Mouse (Mus musculus) CH12.LX (cell line): ENCODE measurements at regions not wholly inside any gene's neighbourhood (a gene's known extent, or its start where the extent isn't known, plus 50 kb on each side); places are given as distances from the start of the nearest gene placed in this dataset.

Experiments
- DNase-seq: peaks from one replicate; pipeline ENCODE4 v3.0.0-alpha.2; 2013; ENCODE audit errors: extremely low read depth
- H3K27ac ChIP-seq: 2 replicates; pipeline ENCODE4 v1.5.1; 2012; ENCODE audit warnings: low read depth, mild to moderate bottlenecking, control low read depth, moderate library complexity; ENCODE audit not compliant: insufficient read depth
- H3K27me3 ChIP-seq: replicated peaks from 2 replicates; pipeline ENCODE3; 2012; ENCODE audit warnings: inconsistent platforms
- H3K36me3 ChIP-seq, 2 experiments: replicated peaks in 1 of 2; 2 replicates each; pipeline versions ENCODE3 to v1.6.1; 2012; ENCODE audit warnings: inconsistent platforms in 1 of 2, low read length in 1 of 2, mild to moderate bottlenecking in 1 of 2, mixed read lengths in 1 of 2, moderate library complexity in 1 of 2; ENCODE audit not compliant: control insufficient read depth in 1 of 2, insufficient read depth in 1 of 2
- H3K4me1 ChIP-seq, 2 experiments: 2 replicates each; pipeline ENCODE4 v1.6.1; 2012; ENCODE audit warnings: inconsistent platforms in 1 of 2, moderate library complexity in 1 of 2; ENCODE audit not compliant: insufficient read depth in 2 of 2, control insufficient read depth in 1 of 2
- H3K4me2 ChIP-seq: 2 replicates; pipeline ENCODE4 v1.6.1; 2012; ENCODE audit warnings: low read depth, mild to moderate bottlenecking, control low read depth; ENCODE audit not compliant: poor library complexity, insufficient read depth, severe bottlenecking
- H3K4me3 ChIP-seq, 3 experiments: fragments of 150-350 bp in 1 of 3; sonication (generic) in 1 of 3; replicated peaks in 1 of 3; 2 replicates each; pipeline versions ENCODE3 to v1.5.1; 2011 to 2012; ENCODE audit warnings: low read depth in 2 of 3, low read length in 2 of 3, mild to moderate bottlenecking in 2 of 3, moderate library complexity in 2 of 3, control low read depth in 1 of 3, improper control_type of control experiment in 1 of 3, inconsistent platforms in 1 of 3, mixed read lengths in 1 of 3; ENCODE audit not compliant: poor library complexity in 1 of 3
- H3K79me2 ChIP-seq: replicated peaks from 2 replicates; pipeline ENCODE4 v1.6.1; 2012; ENCODE audit warnings: mild to moderate bottlenecking, moderate library complexity; ENCODE audit not compliant: control insufficient read depth, poor library complexity, insufficient read depth, severe bottlenecking; ENCODE audit errors: extremely low read depth
- H3K9ac ChIP-seq: 2 replicates; pipeline ENCODE4 v1.6.1; 2012; ENCODE audit warnings: low read depth, mild to moderate bottlenecking, control low read depth, moderate library complexity; ENCODE audit not compliant: insufficient read depth
- H3K9me3 ChIP-seq: replicated peaks from 2 replicates; pipeline ENCODE3; 2012; ENCODE audit warnings: low read length, inconsistent platforms, mixed read lengths
- CHD2 ChIP-seq: IDR thresholded peaks from 2 replicates; pipeline ENCODE4 v1.6.1; 2011; ENCODE audit warnings: low read length, improper control_type of control experiment
- E2F4 ChIP-seq: IDR thresholded peaks from 2 replicates; pipeline ENCODE4 v1.6.1; 2011; ENCODE audit warnings: low read depth, low read length, improper control_type of control experiment; ENCODE audit not compliant: insufficient replicate concordance
- ELF1 ChIP-seq: IDR thresholded peaks from 2 replicates; pipeline ENCODE4 v1.6.1; 2014; ENCODE audit warnings: low read depth, mild to moderate bottlenecking, inconsistent platforms, low read length, improper control_type of control experiment
- ETS1 ChIP-seq: conservative IDR thresholded peaks from 2 replicates; pipeline ENCODE4 v1.6.1; 2012; ENCODE audit warnings: low read depth, mild to moderate bottlenecking, inconsistent platforms, low read length, improper control_type of control experiment, moderate library complexity
- JUN ChIP-seq: IDR thresholded peaks from 2 replicates; pipeline ENCODE4 v1.6.1; 2011; ENCODE audit warnings: low read depth, mild to moderate bottlenecking, low read length, improper control_type of control experiment, moderate library complexity; ENCODE audit not compliant: insufficient read depth
- JUND ChIP-seq: conservative IDR thresholded peaks from 2 replicates; pipeline ENCODE4 v1.6.1; 2011; ENCODE audit warnings: low read depth, low read length, improper control_type of control experiment
- KAT2A ChIP-seq: IDR thresholded peaks from 2 replicates; pipeline ENCODE4 v1.6.1; 2012; ENCODE audit warnings: low read length, improper control_type of control experiment, inconsistent platforms; ENCODE audit not compliant: insufficient replicate concordance
- MXI1 ChIP-seq: IDR thresholded peaks from 2 replicates; pipeline ENCODE4 v1.6.1; 2011; ENCODE audit warnings: mild to moderate bottlenecking, low read depth, low read length, improper control_type of control experiment
- MYC ChIP-seq: IDR thresholded peaks from 2 replicates; pipeline ENCODE4 v1.6.1; 2011; ENCODE audit warnings: low read depth, mild to moderate bottlenecking, improper control_type of control experiment, low read length
- PAX5 ChIP-seq: IDR thresholded peaks from 2 replicates; pipeline ENCODE4 v1.6.1; 2012; ENCODE audit warnings: low read length, inconsistent platforms, mixed read lengths
- POLR2A ChIP-seq: IDR thresholded peaks from 2 replicates; pipeline ENCODE4 v1.6.1; 2011; ENCODE audit warnings: low read depth, mild to moderate bottlenecking, improper control_type of control experiment, low read length
- POLR2AphosphoS2 ChIP-seq: IDR thresholded peaks from 2 replicates; pipeline ENCODE4 v1.6.1; 2011; ENCODE audit warnings: low read depth, low read length, improper control_type of control experiment
- RAD21 ChIP-seq: IDR thresholded peaks from 2 replicates; pipeline ENCODE4 v1.6.1; 2011; ENCODE audit warnings: low read depth, mild to moderate bottlenecking, low read length, improper control_type of control experiment, moderate library complexity
- TBP ChIP-seq: conservative IDR thresholded peaks from 2 replicates; pipeline ENCODE4 v1.6.1; 2011; ENCODE audit warnings: low read depth, low read length, improper control_type of control experiment
- UBTF ChIP-seq: IDR thresholded peaks from 2 replicates; pipeline ENCODE4 v1.6.1; 2012; ENCODE audit warnings: low read depth, mild to moderate bottlenecking, inconsistent platforms, low read length, improper control_type of control experiment, moderate library complexity
- USF2 ChIP-seq: conservative IDR thresholded peaks from 2 replicates; pipeline ENCODE4 v1.6.1; 2011; ENCODE audit warnings: low read depth, low read length, improper control_type of control experiment
- ZC3H11A ChIP-seq: IDR thresholded peaks from 2 replicates; pipeline ENCODE4 v1.6.1; 2012; ENCODE audit warnings: low read depth, mild to moderate bottlenecking, inconsistent platforms, low read length, improper control_type of control experiment
- ZNF384 ChIP-seq: IDR thresholded peaks from 2 replicates; pipeline ENCODE4 v1.6.1; 2012; ENCODE audit warnings: low read depth, low read length, improper control_type of control experiment, inconsistent platforms
- dilution Hi-C: fragments of 300-500 bp; cut with MboI; formaldehyde crosslinking; loops from 2 replicates; pipeline ENCODE4 v1.14.3; 2020; ENCODE audit warnings: low sequenced_read_pairs; ENCODE audit not compliant: extremely low pct_unique_long_range_greater_than_20kb, extremely low pct_ligation_motif_present
- in situ Hi-C: fragments of 300-500 bp; cut with MboI; formaldehyde crosslinking; loops from 3 replicates; pipeline ENCODE4 v1.14.3; 2019; ENCODE audit warnings: low sequenced_read_pairs, low pct_ligation_motif_present, low pct_unique_long_range_greater_than_20kb, mixed read lengths

DNA sequence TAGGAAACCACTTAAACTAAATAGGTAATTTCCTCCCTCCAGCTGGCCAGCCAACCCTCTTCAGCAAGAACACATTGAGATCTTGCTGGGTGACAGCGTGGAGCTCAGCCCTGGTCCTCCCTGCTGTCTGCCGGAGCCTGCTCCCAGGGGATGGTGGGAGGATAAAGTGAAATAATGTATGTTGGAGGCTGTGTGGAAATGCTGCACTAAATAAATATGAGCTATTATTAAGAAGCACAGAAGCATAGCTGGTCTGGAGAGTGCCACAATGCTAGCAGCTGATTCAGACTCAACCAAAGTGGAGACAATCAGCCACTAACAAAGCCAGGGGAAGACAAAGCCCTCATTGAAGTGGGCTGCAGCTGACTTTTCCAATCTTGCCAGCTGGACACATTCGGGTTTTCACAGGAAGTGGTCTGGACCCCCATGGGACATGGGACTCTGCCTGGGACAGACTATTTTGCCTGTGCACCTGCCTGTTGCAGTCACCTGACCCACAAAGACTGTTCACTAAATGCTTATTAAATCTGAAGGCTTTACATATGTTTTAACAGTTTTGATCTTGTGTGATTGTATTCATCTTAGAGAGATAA is 248.3 kb downstream of the Emp1 start:
- in situ Hi-C loops: no loop called here
- no peaks in the 10 kb centered on the region for H3K27me3 ChIP-seq

DNA sequence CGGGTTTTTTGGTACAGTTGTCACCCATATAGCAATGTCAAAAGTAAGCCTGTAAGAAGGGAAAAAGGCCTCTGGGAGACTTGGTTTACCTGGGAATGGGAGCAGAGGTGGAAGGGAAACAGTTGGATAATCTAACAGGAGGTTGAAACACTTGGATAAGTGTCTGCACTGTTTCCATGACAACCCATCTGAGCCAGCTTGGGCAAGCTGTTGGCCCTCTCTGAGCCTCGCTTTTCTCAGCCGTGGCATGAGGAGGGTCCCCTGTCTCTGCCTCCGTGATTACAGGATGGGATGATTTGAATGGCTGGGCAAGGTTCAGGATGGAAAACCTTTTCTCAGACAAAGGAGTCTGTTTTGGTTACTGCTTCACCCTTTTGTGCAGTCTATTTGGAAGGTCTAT is 265.6 kb downstream of the Emp1 start:
- H3K36me3 ChIP-seq: no peaks in the 10 kb centered on the region
- no peak for TF ChIP-seq MXI1
- TF ChIP-seq, all 38 proteins: peak for 0
- no peaks in the 10 kb centered on the region for H3K79me2 ChIP-seq
- no peak for DNase-seq
- no peak overlapping the region for H3K27ac ChIP-seq
- H3K4me1 ChIP-seq: no peaks in the 10 kb centered on the region
- H3K9me3 ChIP-seq: peaks cover 31% of the 10 kb centered on the region
- no peaks in the 10 kb centered on the region for H3K27me3 ChIP-seq
- H3K4me2 ChIP-seq: no peak overlapping the region
- in situ Hi-C loops: no loop called here
- dilution Hi-C loops: no loop called here
- H3K9ac ChIP-seq: no peak overlapping the region
- no peak overlapping the region for H3K4me3 ChIP-seq

More for the DNA sequence above, 248.3 kb downstream of the Emp1 start:
- Histone ChIP-seq H3K4me3 (no peak overlapping the region), H3K9ac (no peak overlapping the region), H3K4me2 (no peak overlapping the region), H3K4me1 (no peaks in the 10 kb centered on the region), H3K79me2 (no peaks in the 10 kb centered on the region), H3K27ac (no peak overlapping the region), H3K9me3 (peaks cover 45% of the 10 kb centered on the region), H3K36me3 (no peaks in the 10 kb centered on the region)
- no peak for DNase-seq
- TF ChIP-seq CHD2: no peak
- no peak for TF ChIP-seq USF2
- TF ChIP-seq KAT2A: no peak
- no peak for TF ChIP-seq PAX5
- no peak for TF ChIP-seq TBP
- no peak for TF ChIP-seq ELF1
- TF ChIP-seq MYC: no peak
- no peak for TF ChIP-seq E2F4
- no peak for TF ChIP-seq ETS1
- no peak for TF ChIP-seq JUND
- no peak for TF ChIP-seq RAD21
- TF ChIP-seq UBTF: no peak
- no peak for TF ChIP-seq JUN
- TF ChIP-seq ZC3H11A: no peak
- no peak for TF ChIP-seq POLR2AphosphoS2
- TF ChIP-seq POLR2A: no peak
- no peak for TF ChIP-seq ZNF384
- dilution Hi-C loops: no loop called here
